Mouse (Mus musculus) spleen, adult 12 weeks (tissue): ENCODE results near the gene Ifitm5.
"Not testable (repeated sequence)": the region's sequence is repeated elsewhere in the genome, so short reads cannot be mapped to it uniquely, and the experiment has no call there.

Experiments used
- DNase-seq: peaks from one replicate; pipeline ENCODE4 v3.0.0; 2022; ENCODE audit warnings: low spot score

Gene Ifitm5

DNA sequence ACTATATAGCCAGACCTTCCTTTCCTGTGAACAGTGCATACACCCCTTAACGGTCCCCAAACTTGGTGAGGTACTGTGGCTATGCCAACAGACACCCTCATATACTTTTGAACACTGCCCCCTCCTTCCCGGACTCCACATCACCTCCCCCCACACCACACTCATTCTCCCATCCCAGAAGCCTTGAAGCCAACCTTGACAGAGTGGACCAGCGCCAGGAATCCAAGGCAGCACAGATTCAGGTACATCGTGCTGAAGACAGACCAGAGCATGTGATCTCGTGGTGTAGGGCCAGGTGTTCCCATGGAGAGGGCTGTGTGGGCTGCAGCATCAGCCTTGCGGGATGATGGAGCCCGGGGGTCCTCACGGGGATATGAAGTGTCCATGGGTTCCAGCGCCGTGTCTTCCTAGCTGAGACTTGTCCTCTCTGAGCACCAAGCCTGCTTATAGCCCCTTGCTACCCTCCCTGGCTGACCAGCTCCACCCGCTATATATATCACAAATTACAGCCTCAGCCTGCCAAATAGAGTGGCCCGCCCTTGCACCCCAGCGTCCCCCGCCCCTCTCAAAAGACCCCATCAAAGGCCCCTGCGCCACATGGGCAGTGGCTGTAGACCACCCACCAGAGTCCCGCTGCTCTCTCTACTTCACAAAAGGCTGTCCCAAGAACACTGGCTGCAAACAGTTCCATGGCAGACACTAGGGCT is at the start of gene Ifitm5:
TSS of gene Ifitm5 (minus strand) at position 468 of the 707 bp plus-strand sequence.
- DNase-seq: no peak

GRCm38 (mm10) chr7:140998853-140999700 is 49.0 kb upstream of the Ifitm5 start:
- no peak for DNase-seq

DNA sequence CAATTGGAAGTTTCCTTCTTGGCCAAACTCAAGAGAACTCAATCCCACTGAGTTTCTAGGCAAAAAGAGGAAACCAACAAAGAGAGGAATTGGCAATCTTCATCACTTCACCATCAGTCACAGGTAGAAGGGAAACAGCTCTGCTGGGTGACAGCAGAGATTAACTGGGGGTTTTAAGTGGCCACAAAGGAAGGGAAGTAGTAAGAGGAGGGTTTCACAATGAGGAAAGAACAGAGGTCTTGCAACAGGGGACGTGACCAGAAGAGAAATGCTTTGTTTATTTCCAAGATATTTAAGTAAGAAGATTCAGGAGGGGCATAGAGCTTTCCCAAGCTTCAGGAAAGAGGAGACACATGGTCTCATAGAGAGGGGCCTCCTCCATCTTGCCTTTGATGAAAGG is 47.7 kb upstream of the Ifitm5 start:
- DNase-seq: no peak

GRCm38 (mm10) chr7:140991117-140991689 is 41.1 kb upstream of the Ifitm5 start:
- no peak for DNase-seq

DNA sequence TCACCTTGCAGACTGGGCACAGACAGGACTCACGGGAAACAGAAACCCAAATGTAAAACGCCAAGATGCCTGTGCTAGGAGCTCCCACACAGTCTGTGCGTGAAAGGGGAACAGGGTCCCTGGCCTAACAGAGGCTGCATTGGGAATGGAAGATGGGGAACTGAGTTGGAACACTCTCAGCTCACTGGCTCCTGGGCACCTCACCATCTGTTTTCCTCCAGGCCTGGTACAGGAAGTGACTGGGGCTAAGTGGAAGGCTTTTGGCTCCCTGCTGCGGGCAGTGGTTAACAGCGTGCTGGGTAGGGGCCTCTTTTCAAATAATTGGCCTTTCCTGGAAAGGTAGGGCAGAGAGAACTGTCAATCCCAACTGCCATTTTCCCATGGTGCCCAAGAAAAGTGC is 40.5 kb upstream of the Ifitm5 start:
- no peak for DNase-seq

GRCm38 (mm10) chr7:140990185-140990584 is 40.1 kb upstream of the Ifitm5 start:
- DNase-seq: no peak

- no peak for DNase-seq
Measured at GRCm38 (mm10) chr7:140989022-140989421, 38.9 kb upstream of the Ifitm5 start.

- DNase-seq: no peak
Measured at GRCm38 (mm10) chr7:140987182-140988138, 37.4 kb upstream of the Ifitm5 start.

GRCm38 (mm10) chr7:140982971-140983370 is 32.9 kb upstream of the Ifitm5 start:
- DNase-seq: no peak

GRCm38 (mm10) chr7:140981704-140982103 is 31.6 kb upstream of the Ifitm5 start:
- no peak for DNase-seq

- DNase-seq: not testable (repeated sequence)
Measured at GRCm38 (mm10) chr7:140976720-140977119, 26.6 kb upstream of the Ifitm5 start.

DNA sequence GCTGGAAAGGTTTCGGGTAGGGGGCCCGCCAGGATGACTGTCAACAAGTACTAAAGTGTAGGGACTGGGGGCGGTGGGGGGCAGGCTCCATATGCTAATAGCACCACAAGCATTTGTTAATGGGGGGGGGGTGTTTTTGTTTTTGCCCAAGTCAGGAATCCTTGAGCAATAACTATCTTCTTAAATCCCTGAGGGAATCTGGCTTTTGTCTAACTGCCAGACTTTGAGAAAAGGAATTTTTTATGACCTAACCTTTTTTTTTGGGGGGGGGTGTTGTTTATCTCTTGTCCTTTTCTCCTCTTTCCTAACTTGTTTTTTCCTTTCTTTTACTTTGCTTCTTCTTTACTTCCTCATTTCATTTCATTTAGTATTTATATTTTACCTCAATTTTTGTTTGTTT is 25.4 kb upstream of the Ifitm5 start:
- DNase-seq: no peak

DNA sequence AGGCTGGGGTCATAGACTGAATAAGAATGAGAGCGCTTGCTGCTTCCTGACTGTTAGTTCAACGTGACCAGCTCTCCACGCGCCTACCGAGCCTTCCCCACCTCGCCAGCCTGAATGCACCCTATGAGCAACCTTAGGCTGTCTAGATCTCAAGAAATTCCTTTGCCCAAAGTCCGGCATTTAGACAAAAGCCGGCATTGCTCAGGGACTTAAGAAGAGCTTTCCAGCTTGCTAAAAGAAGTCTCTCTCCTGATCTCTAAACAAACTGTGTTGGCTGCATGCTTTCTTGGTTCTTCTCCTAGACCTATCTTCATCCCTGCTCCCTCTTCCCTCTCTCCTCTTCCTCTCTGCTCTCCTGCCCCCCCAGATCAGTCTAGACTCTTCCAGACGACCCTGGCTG is 24.8 kb upstream of the Ifitm5 start:
- no peak for DNase-seq

GRCm38 (mm10) chr7:140973396-140974165 is 23.5 kb upstream of the Ifitm5 start:
- DNase-seq: no peak

- DNase-seq: no peak
Measured at GRCm38 (mm10) chr7:140971479-140972171, 21.5 kb upstream of the Ifitm5 start.

DNA sequence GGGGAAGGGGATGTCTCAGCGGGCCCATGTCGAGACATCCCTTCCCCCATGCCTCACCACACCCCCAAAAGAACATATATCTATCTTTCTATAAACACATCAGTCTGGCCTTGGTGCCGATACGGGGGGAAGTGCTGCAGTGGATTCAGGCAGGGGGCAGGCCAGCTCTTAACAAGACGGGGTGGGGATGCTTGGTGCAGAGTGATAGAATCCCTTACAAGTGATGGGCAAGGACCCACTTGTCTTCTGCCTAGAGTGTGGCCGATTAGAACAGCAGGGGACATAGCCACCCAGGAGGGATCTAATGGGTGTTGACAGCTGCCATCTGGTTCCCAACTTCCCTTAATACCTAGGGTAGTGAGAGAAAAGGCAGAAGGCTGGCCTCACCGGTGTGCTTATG is 20.8 kb upstream of the Ifitm5 start:
- DNase-seq: no peak

DNA sequence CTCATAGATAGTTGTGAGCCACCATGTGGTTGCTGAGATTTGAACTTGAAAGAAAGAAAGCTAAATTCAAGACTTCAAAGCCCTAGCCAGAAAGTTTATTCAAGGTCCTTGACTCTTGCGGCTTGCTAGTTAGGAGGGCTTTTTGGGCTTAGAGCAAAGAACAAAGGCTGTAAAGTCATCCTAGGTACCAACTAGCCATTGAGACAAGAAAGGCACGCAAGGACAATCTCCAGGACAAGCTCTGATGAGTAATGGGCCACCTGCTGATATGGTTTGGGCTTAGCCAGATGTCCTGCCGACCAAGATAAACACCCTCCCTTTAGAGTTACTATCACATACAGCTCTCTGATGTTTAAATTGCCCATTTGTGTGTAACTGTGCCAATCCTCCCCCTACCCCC is 18.6 kb upstream of the Ifitm5 start:
- DNase-seq: not testable (repeated sequence)

DNA sequence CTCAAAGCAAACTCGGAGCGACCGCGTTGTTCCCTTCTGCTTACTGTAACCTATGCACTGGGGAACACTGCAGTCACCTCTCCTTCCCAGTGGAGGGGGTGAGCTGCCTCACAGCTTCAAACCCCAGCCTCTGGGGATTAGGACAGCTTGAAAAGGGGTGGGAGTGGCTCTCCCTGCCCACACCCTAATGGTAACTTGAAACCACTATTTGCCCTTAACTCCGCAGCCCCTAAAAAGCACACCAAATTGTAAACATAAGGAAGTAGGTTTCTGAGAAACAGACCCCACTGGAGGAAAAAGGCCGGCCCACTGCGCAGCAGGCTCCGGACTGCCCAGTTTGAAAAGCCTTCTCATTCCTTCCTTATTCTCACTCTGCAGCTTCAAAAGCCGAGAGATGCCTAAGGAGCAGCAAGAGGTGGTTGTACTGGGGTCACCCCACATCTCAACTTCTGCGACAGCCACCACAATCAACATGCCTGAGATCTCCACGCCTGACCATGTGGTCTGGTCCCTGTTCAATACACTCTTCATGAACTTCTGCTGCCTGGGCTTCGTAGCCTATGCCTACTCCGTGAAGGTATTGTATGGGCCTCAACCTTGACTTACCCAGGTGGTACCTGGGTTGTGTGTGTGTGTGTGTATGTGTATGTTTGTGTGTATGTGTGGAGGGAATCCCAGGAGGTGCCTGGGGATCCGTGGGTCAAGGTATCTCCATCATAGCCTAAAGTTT is 17.9 kb upstream of the Ifitm5 start:
- no peak for DNase-seq

DNA sequence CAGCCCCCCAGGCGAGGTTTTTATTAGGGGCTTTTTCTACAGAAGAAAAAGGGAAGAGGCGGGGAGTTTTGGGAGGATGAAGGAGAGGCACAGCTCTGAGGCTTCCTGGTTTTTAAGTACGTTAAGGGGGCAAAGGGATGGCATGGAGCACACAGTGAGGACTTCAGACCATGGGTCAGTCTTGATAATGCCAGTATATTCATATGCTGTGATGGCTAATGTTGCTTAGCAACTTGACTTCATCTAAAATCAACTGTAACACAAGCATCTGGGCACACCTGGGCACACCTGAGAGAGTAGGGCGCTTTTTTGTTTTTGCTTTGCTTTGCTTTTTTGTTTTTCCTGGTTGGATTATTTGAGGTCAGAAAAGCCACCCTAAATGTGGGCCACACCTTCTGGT is 16.8 kb upstream of the Ifitm5 start, which contains the start of gene Ifitm1:
TSS of gene Ifitm1 (plus strand) at position 301 of the 400 bp plus-strand sequence.
- DNase-seq: no peak

DNA sequence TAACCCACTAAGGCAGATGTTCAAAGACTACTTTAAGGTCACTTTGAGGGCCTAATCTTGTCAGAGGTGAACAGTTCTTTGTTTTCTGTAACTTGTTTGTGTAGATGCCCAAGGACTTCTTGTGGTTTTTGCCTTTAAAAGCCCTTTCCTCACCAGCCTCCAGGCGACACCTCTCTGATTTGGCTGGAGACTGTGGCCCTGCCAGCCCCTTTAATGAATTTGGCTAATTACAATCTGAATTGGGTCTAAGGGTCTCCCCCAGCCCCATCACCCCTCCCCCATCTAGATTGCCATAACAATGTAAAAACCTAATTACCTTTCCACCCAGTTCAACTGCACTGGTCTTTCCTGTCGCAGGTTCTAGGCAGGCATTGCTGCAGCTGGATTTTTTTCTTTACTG is 12.6 kb upstream of the Ifitm5 start:
- no peak for DNase-seq
